8 mouse cellular contexts compared by ENCODE assay signal in genomic region chr8:79680083-79680482, GRCm38 (mm10). TPM values are rescaled to one million over a fixed set of nuclear protein-coding genes. Genes with fewer than 3 reads are reported as not detected.
DNase-seq lines count a peak whose midpoint lies in the region; ATAC-seq and TF ChIP-seq lines count a peak whose summit lies in the region.
"Not testable (repeated sequence)": the region's sequence is repeated elsewhere in the genome, so short reads cannot be mapped to it uniquely, and the experiment has no call there.

No protein-coding gene starts in this region.

- peak overlapping the region; percentile 48 for H3K4me3 ChIP-seq in embryonic facial prominence, embryonic 15.5 days (replicated peaks)
- H3K4me3 ChIP-seq in heart, embryonic 12.5 days = peak overlapping the region; percentile 56
- H3K4me3 ChIP-seq in hindbrain, postnatal 0 days (ENCODE audit: low read length) = peak overlapping the region; percentile 40
- H3K4me3 ChIP-seq in limb, embryonic 11.5 days (ENCODE audit: low read depth, low read length) = not testable (repeated sequence)
- H3K4me3 ChIP-seq in lung, embryonic 16.5 days (ENCODE audit: low read length) = peak overlapping the region; percentile 51
- H3K4me3 ChIP-seq in midbrain, postnatal 0 days (ENCODE audit: low read depth, low read length) = peak overlapping the region; percentile 29; the same call in 1 of the 2 replicates
- H3K4me3 ChIP-seq in testis, adult 2 months (ENCODE audit: control insufficient read depth, low read depth, low read length) = peak overlapping the region; percentile 77

- not testable (repeated sequence) for TF ChIP-seq CTCF in hindbrain, postnatal 0 days (IDR thresholded peaks at IDR 0.05; ENCODE audit: low read depth); midbrain, postnatal 0 days (IDR thresholded peaks at IDR 0.05); testis, adult 2 months (IDR thresholded peaks at IDR 0.05; ENCODE audit: control insufficient read depth, insufficient read depth, insufficient replicate concordance, low read depth, low read length)

- H3K9ac ChIP-seq in embryonic facial prominence, embryonic 15.5 days; hindbrain, postnatal 0 days (replicated peaks; ENCODE audit: low read length); limb, embryonic 11.5 days (ENCODE audit: low read length); lung, embryonic 16.5 days (ENCODE audit: low read length); midbrain, postnatal 0 days (replicated peaks; ENCODE audit: low read length, poor library complexity, severe bottlenecking): not testable (repeated sequence)
- peak overlapping the region; percentile 66; the same call in 1 of the 2 replicates for H3K9ac ChIP-seq in heart, embryonic 12.5 days

- H3K27me3 ChIP-seq in embryonic facial prominence, embryonic 15.5 days; heart, embryonic 12.5 days (replicated peaks); hindbrain, postnatal 0 days (ENCODE audit: insufficient read depth, low read length); limb, embryonic 11.5 days (ENCODE audit: control insufficient read depth, insufficient read depth, low read length); lung, embryonic 16.5 days (ENCODE audit: control insufficient read depth, insufficient read depth, low read depth, low read length); midbrain, postnatal 0 days (ENCODE audit: insufficient read depth, low read length); testis, adult 2 months (ENCODE audit: control insufficient read depth, insufficient read depth, low read length): not testable (repeated sequence)

- TF ChIP-seq POLR2A in testis, adult 2 months (IDR thresholded peaks at IDR 0.05; ENCODE audit: control insufficient read depth, low read depth, low read length) = not testable (repeated sequence)

- not testable (repeated sequence) for H3K9me3 ChIP-seq in embryonic facial prominence, embryonic 15.5 days (replicated peaks); heart, embryonic 12.5 days (replicated peaks); hindbrain, postnatal 0 days (ENCODE audit: low read length); limb, embryonic 11.5 days (ENCODE audit: control insufficient read depth, low read length); lung, embryonic 16.5 days (ENCODE audit: control insufficient read depth, low read length); midbrain, postnatal 0 days (ENCODE audit: low read length)

- H3K4me2 ChIP-seq in embryonic facial prominence, embryonic 15.5 days (replicated peaks) = peak overlapping the region; percentile 61
- H3K4me2 ChIP-seq in heart, embryonic 12.5 days = peak overlapping the region; percentile 88
- peak overlapping the region; percentile 69 for H3K4me2 ChIP-seq in hindbrain, postnatal 0 days (ENCODE audit: low read depth, low read length)
- H3K4me2 ChIP-seq in limb, embryonic 11.5 days (ENCODE audit: low read depth, severe bottlenecking) = peak overlapping the region; percentile 66
- peak overlapping the region; percentile 59 for H3K4me2 ChIP-seq in lung, embryonic 16.5 days (ENCODE audit: low read depth, low read length)
- peak overlapping the region; percentile 54 for H3K4me2 ChIP-seq in midbrain, postnatal 0 days (ENCODE audit: low read depth, low read length, poor library complexity, severe bottlenecking)

- not testable (repeated sequence) for ATAC-seq in embryonic facial prominence, embryonic 15.5 days (ENCODE audit: insufficient number of reproducible peaks, low FRiP score, low TSS enrichment, low read depth); heart, embryonic 12.5 days (ENCODE audit: insufficient number of reproducible peaks, low FRiP score); limb, embryonic 11.5 days (ENCODE audit: insufficient number of reproducible peaks, low FRiP score, low TSS enrichment, low read depth); lung, embryonic 16.5 days (ENCODE audit: low read depth)
- ATAC-seq in hindbrain, postnatal 0 days = 0 out of 2 replicates have a peak, but pooled peaks have one; percentile 64
- 0 out of 2 replicates have a peak, but pooled peaks have one; percentile 59 for ATAC-seq in midbrain, postnatal 0 days (ENCODE audit: low FRiP score)

- 46% methylated on average over 10 of the region's 10 CpGs for WGBS in embryonic facial prominence, embryonic 15.5 days
- 46% methylated on average over 10 of the region's 10 CpGs for WGBS in heart, embryonic 12.5 days
- WGBS in hindbrain, postnatal 0 days = 34% methylated on average over 10 of the region's 10 CpGs
- WGBS in limb, embryonic 11.5 days = 53% methylated on average over 10 of the region's 10 CpGs
- WGBS in lung, embryonic 16.5 days = 37% methylated on average over 10 of the region's 10 CpGs
- WGBS in midbrain, postnatal 0 days = 24% methylated on average over 10 of the region's 10 CpGs

- H3K27ac ChIP-seq in embryonic facial prominence, embryonic 15.5 days (replicated peaks); heart, embryonic 12.5 days (ENCODE audit: poor library complexity, severe bottlenecking); limb, embryonic 11.5 days (replicated peaks; ENCODE audit: low read depth, low read length); lung, embryonic 16.5 days (ENCODE audit: low read length); midbrain, postnatal 0 days (ENCODE audit: low read depth, low read length); testis, adult 2 months (ENCODE audit: control insufficient read depth, insufficient read depth, low read depth, low read length): not testable (repeated sequence)
- 0 out of 2 replicates have a peak overlapping the region, but pooled peaks have one; percentile 29 for H3K27ac ChIP-seq in hindbrain, postnatal 0 days

- H3K36me3 ChIP-seq in embryonic facial prominence, embryonic 15.5 days = peaks cover 33% of the 10 kb centered on the region
- H3K36me3 ChIP-seq in heart, embryonic 12.5 days = peaks cover 43% of the 10 kb centered on the region
- not testable (repeated sequence) for H3K36me3 ChIP-seq in hindbrain, postnatal 0 days (ENCODE audit: insufficient read depth, low read length); limb, embryonic 11.5 days (ENCODE audit: control insufficient read depth, insufficient read depth, low read length); midbrain, postnatal 0 days (ENCODE audit: insufficient read depth, low read length); testis, adult 2 months (ENCODE audit: control insufficient read depth, insufficient read depth, low read length)
- H3K36me3 ChIP-seq in lung, embryonic 16.5 days (ENCODE audit: control insufficient read depth, insufficient read depth, low read length) = peaks cover 11% of the 10 kb centered on the region; the same call in 1 of the 2 replicates

- DNase-seq in ZHBTc4 (ENCODE audit: low read depth, low spot score) = peak; percentile 38
- not testable (repeated sequence) for DNase-seq in hindbrain, postnatal 0 days (ENCODE audit: low spot score); limb, embryonic 11.5 days (ENCODE audit: low spot score); midbrain, postnatal 0 days (ENCODE audit: low spot score)

- H3K4me1 ChIP-seq in embryonic facial prominence, embryonic 15.5 days; heart, embryonic 12.5 days (replicated peaks); hindbrain, postnatal 0 days (ENCODE audit: insufficient read depth, low read length); limb, embryonic 11.5 days (ENCODE audit: control insufficient read depth, insufficient read depth, low read length); lung, embryonic 16.5 days (replicated peaks; ENCODE audit: control insufficient read depth, insufficient read depth, low read length); midbrain, postnatal 0 days (ENCODE audit: insufficient read depth, low read length); testis, adult 2 months (ENCODE audit: control insufficient read depth, insufficient read depth, low read length): not testable (repeated sequence)

RNA-seq across cellular contexts. Expression of gene Abce1, which starts 31.5 kb away (rescaled TPM):
- polyA plus RNA-seq in embryonic facial prominence, embryonic 15.5 days (2015; fragmentation: Nextera tagmentation; extraction: Ambion mirVana) = 82.0 and 87.7 TPM in 2 replicates
- polyA plus RNA-seq in heart, embryonic 12.5 days (2016; fragmentation: Nextera tagmentation; extraction: Ambion mirVana) = 95.6 and 98.2 TPM in 2 replicates
- total RNA-seq in hindbrain, postnatal 0 days (2014; rRNA removed) = 78.5 and 83.5 TPM in 2 replicates
- polyA plus RNA-seq in hindbrain, postnatal 0 days (2015; fragmentation: Nextera tagmentation; extraction: Ambion mirVana) = 61.3 and 61.5 TPM in 2 replicates
- 135 and 144 TPM in 2 replicates for polyA plus RNA-seq in limb, embryonic 11.5 days (2014; fragmentation: Nextera tagmentation; extraction: Ambion mirVana)
- polyA plus RNA-seq in lung, embryonic 16.5 days (2015; fragmentation: Nextera tagmentation; extraction: Ambion mirVana) = 88.0 and 94.9 TPM in 2 replicates
- 80.7 and 88.6 TPM in 2 replicates for total RNA-seq in midbrain, postnatal 0 days (2014; rRNA removed)
- 59.6 and 61.9 TPM in 2 replicates for polyA plus RNA-seq in midbrain, postnatal 0 days (2015; fragmentation: Nextera tagmentation; extraction: Ambion mirVana)
- 14.8 and 19.6 TPM in 2 replicates for polyA plus RNA-seq in testis, adult 2 months (2012; rRNA removed)

RNA-seq across cellular contexts. Expression of gene Anapc10, which starts 31.5 kb away (rescaled TPM):
- polyA plus RNA-seq in embryonic facial prominence, embryonic 15.5 days (2015; fragmentation: Nextera tagmentation; extraction: Ambion mirVana) = 35.9 and 36.1 TPM in 2 replicates
- polyA plus RNA-seq in heart, embryonic 12.5 days (2016; fragmentation: Nextera tagmentation; extraction: Ambion mirVana) = 26.0 and 27.0 TPM in 2 replicates
- 4.6 and 5.4 TPM in 2 replicates for total RNA-seq in hindbrain, postnatal 0 days (2014; rRNA removed)
- polyA plus RNA-seq in hindbrain, postnatal 0 days (2015; fragmentation: Nextera tagmentation; extraction: Ambion mirVana) = 40.7 and 43.3 TPM in 2 replicates
- 43.1 and 44.0 TPM in 2 replicates for polyA plus RNA-seq in limb, embryonic 11.5 days (2014; fragmentation: Nextera tagmentation; extraction: Ambion mirVana)
- polyA plus RNA-seq in lung, embryonic 16.5 days (2015; fragmentation: Nextera tagmentation; extraction: Ambion mirVana) = 40.1 and 40.2 TPM in 2 replicates
- 8.3 and 8.6 TPM in 2 replicates for total RNA-seq in midbrain, postnatal 0 days (2014; rRNA removed)
- 39.2 and 39.7 TPM in 2 replicates for polyA plus RNA-seq in midbrain, postnatal 0 days (2015; fragmentation: Nextera tagmentation; extraction: Ambion mirVana)
- 6.2 and 8.2 TPM in 2 replicates for polyA plus RNA-seq in testis, adult 2 months (2012; rRNA removed)

RNA-seq across cellular contexts. Expression of gene Otud4, which starts 40.7 kb away (rescaled TPM):
- polyA plus RNA-seq in embryonic facial prominence, embryonic 15.5 days (2015; fragmentation: Nextera tagmentation; extraction: Ambion mirVana) = 12.3 and 13.2 TPM in 2 replicates
- 29.2 and 30.0 TPM in 2 replicates for polyA plus RNA-seq in heart, embryonic 12.5 days (2016; fragmentation: Nextera tagmentation; extraction: Ambion mirVana)
- 24.2 and 26.0 TPM in 2 replicates for total RNA-seq in hindbrain, postnatal 0 days (2014; rRNA removed)
- polyA plus RNA-seq in hindbrain, postnatal 0 days (2015; fragmentation: Nextera tagmentation; extraction: Ambion mirVana) = 6.1 TPM in 2 replicates
- polyA plus RNA-seq in limb, embryonic 11.5 days (2014; fragmentation: Nextera tagmentation; extraction: Ambion mirVana) = 20.6 and 23.2 TPM in 2 replicates
- 13.4 and 14.3 TPM in 2 replicates for polyA plus RNA-seq in lung, embryonic 16.5 days (2015; fragmentation: Nextera tagmentation; extraction: Ambion mirVana)
- 24.3 and 35.3 TPM in 2 replicates for total RNA-seq in midbrain, postnatal 0 days (2014; rRNA removed)
- 5.5 and 6.4 TPM in 2 replicates for polyA plus RNA-seq in midbrain, postnatal 0 days (2015; fragmentation: Nextera tagmentation; extraction: Ambion mirVana)
- polyA plus RNA-seq in testis, adult 2 months (2012; rRNA removed) = 84.6 and 92.0 TPM in 2 replicates
